Mouse (Mus musculus) lung, embryonic 16.5 days (tissue): Measurements from ENCODE around the gene Ptch1. TPM values are rescaled to one million over a fixed set of nuclear protein-coding genes. Genes with fewer than 3 reads are reported as not detected.

ENCODE experiments used
- ATAC-seq: fragments of 200-750 bp; cut with Nextera tagmentation; 2 replicates; pipeline ENCODE4 v1.8.0; 2017; ENCODE audit warnings: low read depth, mild to moderate bottlenecking, moderate library complexity
- H3K27ac ChIP-seq: fragments of 300-500 bp; sonication (generic); 2 replicates; pipeline ENCODE4 v1.5.1; 2014; ENCODE audit warnings: mild to moderate bottlenecking, control low read depth, low read length
- H3K27me3 ChIP-seq: fragments of 300-500 bp; sonication (generic); 2 replicates; pipeline ENCODE4 v1.6.1; 2014; ENCODE audit warnings: low read depth, low read length, mixed read lengths; ENCODE audit not compliant: control insufficient read depth, insufficient read depth
- H3K36me3 ChIP-seq: fragments of 300-500 bp; sonication (generic); 2 replicates; pipeline ENCODE4 v1.6.1; 2014; ENCODE audit warnings: low read length; ENCODE audit not compliant: control insufficient read depth, insufficient read depth
- H3K4me1 ChIP-seq: fragments of 300-500 bp; sonication (generic); replicated peaks from 2 replicates; pipeline ENCODE4 v1.6.1; 2014; ENCODE audit warnings: low read length, mixed read lengths; ENCODE audit not compliant: control insufficient read depth, insufficient read depth
- H3K4me2 ChIP-seq: fragments of 300-500 bp; sonication (generic); 2 replicates; pipeline ENCODE4 v1.6.1; 2014; ENCODE audit warnings: low read depth, low read length, control low read depth
- H3K4me3 ChIP-seq: fragments of 300-500 bp; sonication (generic); 2 replicates; pipeline ENCODE4 v1.5.1; 2014; ENCODE audit warnings: mild to moderate bottlenecking, low read length, control low read depth
- H3K9ac ChIP-seq: fragments of 300-500 bp; sonication (generic); 2 replicates; pipeline ENCODE4 v1.6.1; 2014; ENCODE audit warnings: low read length, control low read depth
- H3K9me3 ChIP-seq: fragments of 300-500 bp; sonication (generic); 2 replicates; pipeline ENCODE4 v1.6.1; 2016; ENCODE audit warnings: low read length; ENCODE audit not compliant: control insufficient read depth
- WGBS: fragments of 180-500 bp; shearing (Covaris S2); extraction: QIAGEN DNeasy Blood & Tissue Kit; methylation state at CpG from one replicate; pipeline ENCODE4 v1.1.7; 2014; 5-methylcytosine and 5-hydroxymethylcytosine counted together
- polyA plus RNA-seq: library from polyadenylated mRNA; unstranded; fragments of >200 nt; fragmentation: Nextera tagmentation; extraction: Ambion mirVana; gene quantifications from 2 replicates; pipeline ENCODE4 v1.2.1, GENCODE M21; 2015

Gene Ptch1
- polyA plus RNA-seq, 1 experiment from 2014 or later: 33.4 TPM

DNA sequence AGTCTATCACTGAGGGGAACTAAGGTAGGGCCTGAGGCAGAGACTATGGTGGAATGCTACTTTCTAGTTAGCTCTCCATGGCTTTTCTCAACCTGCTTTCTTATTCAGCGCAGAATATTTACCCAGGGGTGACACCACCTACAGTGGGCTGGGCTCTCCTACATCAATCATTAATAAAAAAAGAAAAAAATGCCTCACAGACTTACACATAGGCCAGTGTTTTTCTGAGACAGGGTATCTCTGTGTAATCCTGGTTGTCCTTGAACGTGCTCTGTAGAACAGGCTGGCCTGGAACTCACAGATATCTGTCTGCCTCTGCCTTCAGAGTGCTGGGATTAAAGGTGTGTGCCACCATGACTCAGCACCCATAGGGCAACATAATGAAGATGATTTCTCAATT, 73.9 kb downstream of the Ptch1 start:
- no peak overlapping the region for H3K4me3 ChIP-seq
- no peak overlapping the region for H3K4me2 ChIP-seq
- no peak overlapping the region for H3K9ac ChIP-seq
- ATAC-seq: no peak
- no peaks in the 10 kb centered on the region for H3K27me3 ChIP-seq
- no peaks in the 10 kb centered on the region for H3K4me1 ChIP-seq
- no peaks in the 10 kb centered on the region for H3K36me3 ChIP-seq
- no peaks in the 10 kb centered on the region for H3K9me3 ChIP-seq
- H3K27ac ChIP-seq: no peak overlapping the region
- WGBS: 60% methylated on average over 2 of the region's 2 CpGs

DNA sequence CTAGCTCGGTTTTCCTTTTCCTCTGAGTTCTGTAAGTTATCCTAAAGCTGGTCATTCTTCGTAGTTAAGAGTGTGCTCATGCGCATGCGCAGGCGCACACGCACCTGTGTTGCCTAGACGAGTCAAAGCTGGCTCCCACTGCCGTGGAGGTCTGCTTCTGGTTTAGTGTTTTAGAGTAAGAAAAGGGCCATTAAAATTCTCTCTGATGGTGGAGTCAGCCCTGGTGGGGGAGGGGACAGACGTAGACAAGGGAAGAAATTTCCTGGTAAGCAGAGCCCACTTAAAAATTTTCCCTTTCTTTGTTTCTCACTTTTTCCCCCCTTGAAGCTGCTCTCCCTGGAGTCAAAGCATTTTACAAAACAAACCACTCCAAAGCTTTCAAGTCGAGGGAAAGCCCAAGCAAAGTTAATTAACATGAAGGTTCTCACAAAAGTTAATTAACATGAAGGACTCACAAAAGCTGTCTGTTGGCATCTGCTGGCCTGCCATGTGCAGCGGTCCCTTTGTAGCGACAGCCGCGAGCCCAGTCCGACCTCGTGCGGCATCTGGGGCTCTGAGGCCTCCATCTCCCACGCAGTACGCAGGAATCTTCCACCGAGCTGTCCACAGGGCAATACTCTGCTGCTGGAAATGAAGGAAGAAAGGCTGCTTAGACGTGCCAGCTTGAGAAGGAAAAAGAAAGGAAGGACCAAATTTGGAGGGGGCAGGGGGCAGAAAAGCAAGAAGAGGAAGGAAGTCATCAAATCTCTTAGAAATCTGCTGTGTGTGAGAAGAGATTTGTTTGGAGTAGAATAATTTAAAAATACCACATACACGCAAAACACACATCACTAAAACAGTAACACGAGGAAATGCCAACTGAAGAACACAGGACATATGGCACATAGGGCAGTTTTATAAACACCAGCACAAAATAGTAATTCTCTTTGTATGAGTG, 76.5 kb downstream of the Ptch1 start, which contains the start of gene Fancc:
Gene Fancc (minus strand): TSS at position 633 of the 937 bp plus-strand sequence.
- H3K36me3 ChIP-seq: no peaks in the 10 kb centered on the region
- no peaks in the 10 kb centered on the region for H3K4me1 ChIP-seq
- no peak within 1 kb of the TSS for H3K27ac ChIP-seq
- 0 out of 2 replicates have a peak within 1 kb of the TSS, but pooled peaks have one; percentile 4 for H3K4me3 ChIP-seq
- 24% methylated on average over 23 of the region's 23 CpGs for WGBS
- H3K9me3 ChIP-seq: no peaks in the 10 kb centered on the region
- peak; percentile 34; the same call in 1 of the 2 replicates for ATAC-seq
- H3K9ac ChIP-seq: no peak within 1 kb of the TSS
- H3K27me3 ChIP-seq: no peaks in the 10 kb centered on the region
- peak within 1 kb of the TSS; percentile 29 for H3K4me2 ChIP-seq

DNA sequence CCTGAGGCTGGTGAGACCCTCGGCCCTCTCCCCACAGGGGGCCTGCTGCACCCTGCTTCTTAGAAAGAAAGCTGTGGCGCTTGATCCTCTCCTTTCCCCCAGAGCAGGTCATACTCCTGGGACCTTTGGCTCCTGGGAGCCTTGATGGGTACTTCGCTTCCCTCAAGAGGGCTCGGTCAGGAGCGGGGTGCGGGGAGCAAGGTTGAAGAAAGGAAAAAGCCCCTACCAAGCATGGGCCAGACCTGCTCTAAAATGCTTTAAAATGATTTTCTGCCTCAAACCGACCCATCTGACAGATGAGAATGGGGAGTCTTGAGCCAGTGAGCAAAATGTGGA, 85.7 kb downstream of the Ptch1 start:
- Histone ChIP-seq H3K4me3 (no peak overlapping the region), H3K4me2 (no peak overlapping the region), H3K27ac (no peak overlapping the region), H3K9ac (no peak overlapping the region), H3K9me3 (no peaks in the 10 kb centered on the region), H3K36me3 (no peaks in the 10 kb centered on the region), H3K27me3 (no peaks in the 10 kb centered on the region), H3K4me1 (peaks cover 5% of the 10 kb centered on the region)
- 65% methylated on average over 7 of the region's 7 CpGs for WGBS
- no peak for ATAC-seq

DNA sequence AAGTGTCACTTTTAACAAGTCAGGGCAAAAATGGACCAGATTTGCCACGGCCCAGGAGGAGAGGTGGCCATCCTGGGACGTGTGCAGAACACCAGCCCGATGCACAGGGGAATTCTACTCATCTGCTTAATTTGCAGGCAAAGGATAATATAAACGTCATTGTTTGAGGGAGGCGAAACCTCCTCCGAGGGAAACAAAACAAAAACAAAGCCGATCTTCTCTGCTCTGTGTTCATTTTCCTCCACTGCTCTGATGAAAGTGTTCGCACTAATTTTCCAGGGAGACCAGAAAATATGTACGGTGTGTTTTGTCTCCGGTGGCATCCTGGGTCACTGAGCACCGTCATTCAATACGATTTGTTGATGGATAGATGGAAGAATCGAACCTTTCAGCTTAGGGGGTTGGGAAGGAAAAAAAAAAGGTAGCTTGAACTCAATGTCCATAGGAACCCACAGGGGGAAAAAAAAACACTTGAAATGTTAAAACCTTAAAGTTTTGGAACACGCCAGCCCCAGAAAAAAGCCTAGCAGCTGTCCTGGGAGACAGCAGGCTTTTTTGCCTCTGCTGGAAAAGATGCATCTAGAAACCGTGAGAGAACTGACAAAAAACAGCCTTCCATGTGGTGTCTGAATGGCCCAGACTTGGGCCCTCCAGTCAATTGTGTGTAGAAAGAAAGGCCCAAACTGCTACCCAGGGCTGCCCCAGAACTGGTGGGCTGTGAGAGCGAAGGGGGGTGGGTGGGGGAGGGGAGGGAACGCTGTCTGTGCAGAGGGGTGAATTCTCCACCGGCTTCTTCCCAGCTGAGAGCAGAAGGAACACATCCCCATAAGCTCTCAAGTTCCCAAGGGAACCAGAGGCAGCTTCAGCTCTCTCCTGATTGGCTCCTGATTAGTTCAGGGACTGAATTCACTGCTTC, 86.3 kb downstream of the Ptch1 start:
- Histone ChIP-seq H3K27ac (no peak overlapping the region), H3K4me2 (no peak overlapping the region), H3K36me3 (no peaks in the 10 kb centered on the region), H3K9me3 (no peaks in the 10 kb centered on the region), H3K9ac (no peak overlapping the region), H3K4me3 (no peak overlapping the region), H3K4me1 (peaks cover 5% of the 10 kb centered on the region), H3K27me3 (no peaks in the 10 kb centered on the region)
- no peak for ATAC-seq
- 36% methylated on average over 18 of the region's 18 CpGs for WGBS

DNA sequence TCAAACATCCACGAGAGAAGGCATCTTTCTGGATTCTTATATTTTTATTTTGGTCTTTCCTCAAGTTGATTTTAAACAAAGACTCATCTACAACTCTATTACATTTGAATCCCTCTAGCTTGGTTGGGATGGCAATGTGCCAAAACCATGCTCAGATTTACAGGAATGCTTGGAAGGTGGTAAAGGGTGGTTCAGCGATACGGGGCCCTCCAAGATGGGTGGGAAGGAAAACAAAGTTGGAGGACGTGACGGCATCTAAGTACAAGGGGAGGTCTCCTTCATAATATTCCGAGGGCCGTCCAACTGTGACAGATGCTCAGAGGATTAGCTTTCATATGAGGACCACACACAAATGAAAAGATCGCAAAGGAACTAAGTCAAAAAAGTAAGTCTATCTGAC, 98.0 kb downstream of the Ptch1 start:
- WGBS: 24% methylated on average over 8 of the region's 8 CpGs
- ATAC-seq: peak; percentile 41; the same call in 1 of the 2 replicates
- no peak overlapping the region for H3K27ac ChIP-seq

More for the DNA sequence above, 98.0 kb downstream of the Ptch1 start:
- Histone ChIP-seq H3K9me3 (no peaks in the 10 kb centered on the region), H3K36me3 (no peaks in the 10 kb centered on the region), H3K4me1 (peaks cover 9% of the 10 kb centered on the region), H3K9ac (no peak overlapping the region), H3K27me3 (no peaks in the 10 kb centered on the region), H3K4me2 (no peak overlapping the region), H3K4me3 (no peak overlapping the region)

Other genes with a start within 250 kb of the Ptch1 start
- 26.7 and 27.8 TPM in 2 replicates for gene Fancc, start 76.3 kb downstream of the Ptch1 start, polyA plus RNA-seq
- 26.0 and 27.4 TPM in 2 replicates for gene Ercc6l2, start 241.6 kb upstream of the Ptch1 start, polyA plus RNA-seq